Mouse (Mus musculus): ENCODE measurements at regions not wholly inside any gene's neighbourhood (a gene's known extent, or its start where the extent isn't known, plus 50 kb on each side); places are given as distances from the start of the nearest gene placed in this dataset.
A peak's percentile ranks its signal among the peaks of the same experiment; 100 is the strongest.

DNA sequence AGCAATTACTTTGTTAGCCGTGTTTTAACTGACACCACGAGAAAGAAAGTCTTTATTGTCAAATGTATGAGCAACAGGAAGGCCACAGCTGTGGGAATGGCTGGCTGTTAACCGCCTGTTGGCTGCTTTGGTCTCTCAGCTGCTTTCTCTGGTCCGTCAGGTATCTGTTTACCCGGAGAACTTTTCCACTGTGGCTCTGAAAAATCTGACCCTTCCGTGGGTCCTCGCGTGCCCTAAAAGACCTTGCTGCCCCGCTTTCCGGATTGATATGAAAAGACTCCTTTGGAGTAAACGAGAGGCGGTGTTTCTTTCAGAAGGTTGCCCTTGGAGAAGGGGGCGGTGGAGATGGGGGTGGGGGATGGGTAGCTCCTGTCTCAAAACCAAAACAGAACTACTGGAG is 75.9 kb downstream of the Sox14 start:
- DNase-seq (ENCODE audit: low spot score in 2 of 2): no peak

DNA sequence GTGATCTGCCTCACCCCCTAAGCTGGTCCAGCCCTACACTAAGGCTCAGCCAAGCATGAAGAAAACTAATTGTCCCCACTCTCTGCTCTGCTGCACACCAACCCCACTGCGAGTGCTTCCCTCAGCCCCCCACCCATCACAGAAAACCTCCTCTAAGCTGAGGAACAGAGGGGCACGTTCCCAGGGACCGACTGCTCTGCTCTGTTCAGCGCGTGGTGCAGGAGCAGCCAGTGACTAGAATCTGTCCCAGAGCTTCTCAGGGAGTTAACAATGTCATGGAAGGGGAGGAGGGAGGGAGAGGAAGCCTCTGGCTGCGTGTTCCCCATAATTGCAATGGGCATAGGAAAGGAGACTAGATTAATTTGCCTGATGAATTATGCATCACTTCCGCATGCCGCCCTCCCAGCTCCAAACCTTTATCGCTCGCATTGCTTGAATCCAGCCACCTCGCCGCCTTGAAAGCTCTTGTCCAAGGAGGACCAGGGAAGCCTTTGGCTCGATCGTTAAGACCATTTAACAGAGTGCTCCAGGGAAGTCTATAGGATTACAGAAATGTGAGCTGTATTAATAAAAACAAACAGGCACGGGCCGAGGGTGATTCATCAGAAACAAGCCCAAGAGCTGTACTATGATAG is 76.5 kb downstream of the Sox14 start:
- no peak for DNase-seq (ENCODE audit: low spot score in 2 of 2)

DNA sequence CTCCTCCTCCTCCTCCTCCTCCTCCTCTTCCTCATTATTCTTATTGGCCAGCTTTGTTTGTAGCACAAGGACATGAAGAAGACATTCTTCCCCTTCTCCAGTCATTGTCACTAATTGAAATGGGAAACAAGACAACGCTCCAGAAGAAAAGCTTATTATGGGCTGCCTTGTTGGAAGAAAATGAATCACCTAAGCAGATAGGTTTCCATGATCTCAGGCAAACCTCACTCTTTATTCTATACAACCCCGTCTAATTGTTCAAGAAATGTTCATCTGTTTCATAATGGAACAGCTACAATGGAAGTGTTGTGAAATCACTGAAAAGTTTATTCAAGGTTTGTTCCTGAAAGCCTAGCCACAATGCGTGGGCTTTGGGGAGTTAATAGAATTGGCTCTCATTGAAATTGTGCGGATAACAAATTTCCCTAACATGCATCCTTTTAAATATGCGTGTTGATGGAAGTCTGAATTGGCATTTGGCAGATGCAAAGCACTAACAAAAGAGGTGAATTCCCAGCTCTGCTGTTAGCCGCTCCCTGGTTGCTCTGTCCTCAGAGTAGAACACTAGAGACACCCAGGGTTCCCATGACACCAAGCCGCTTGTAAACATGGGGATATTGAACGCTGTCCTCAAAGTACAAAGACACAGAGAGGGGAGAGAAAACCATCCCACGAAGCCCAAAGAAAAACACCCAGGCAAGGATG is 78.8 kb downstream of the Sox14 start:
- DNase-seq (ENCODE audit: low spot score in 2 of 2): no peak

DNA sequence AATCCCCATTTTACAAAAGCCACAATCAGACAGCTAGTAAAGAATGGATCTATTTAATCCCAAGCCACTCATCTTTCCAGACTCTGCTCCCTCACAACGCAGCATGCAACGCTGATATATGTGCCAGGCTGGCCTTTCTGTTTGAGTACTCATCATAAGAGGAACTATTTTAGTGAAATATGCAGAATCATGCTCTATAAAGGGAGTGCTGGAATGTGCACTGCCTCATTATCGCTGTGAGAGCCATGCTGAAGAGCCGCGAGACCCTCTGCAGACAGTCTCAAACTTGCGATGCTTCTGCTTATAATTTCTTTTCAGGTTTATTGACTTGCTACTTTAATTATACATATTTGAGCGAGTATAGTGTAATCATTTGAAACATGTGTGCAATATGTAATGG is 75.6 kb upstream of the Cldn18 start:
- DNase-seq (ENCODE audit: low spot score in 2 of 2): no peak

DNA sequence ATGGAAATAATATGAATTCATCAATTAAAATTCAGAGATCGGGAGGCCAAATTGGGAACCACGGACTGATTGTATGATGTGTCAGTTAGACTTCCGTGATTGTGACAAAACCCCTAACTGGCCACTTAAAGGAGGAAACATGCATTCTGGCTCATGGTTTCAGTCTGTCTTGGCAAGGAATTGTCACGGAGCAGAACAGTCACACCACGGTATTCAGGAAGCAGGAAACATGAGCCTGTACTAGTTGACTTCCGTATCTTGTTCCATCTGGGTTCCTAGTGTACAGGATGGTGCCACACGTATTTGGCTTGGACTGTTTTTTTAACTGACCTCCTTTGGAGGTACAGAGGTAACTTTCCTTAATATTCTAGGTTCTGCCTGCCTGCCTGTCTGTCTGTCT is 69.8 kb upstream of the Cldn18 start:
- DNase-seq (ENCODE audit: low spot score in 2 of 2): no peak

GRCm38 (mm10) chr9:99783156-99783555 is 66.1 kb upstream of the Cldn18 start:
- no peak for DNase-seq (ENCODE audit: low spot score in 2 of 2)

DNA sequence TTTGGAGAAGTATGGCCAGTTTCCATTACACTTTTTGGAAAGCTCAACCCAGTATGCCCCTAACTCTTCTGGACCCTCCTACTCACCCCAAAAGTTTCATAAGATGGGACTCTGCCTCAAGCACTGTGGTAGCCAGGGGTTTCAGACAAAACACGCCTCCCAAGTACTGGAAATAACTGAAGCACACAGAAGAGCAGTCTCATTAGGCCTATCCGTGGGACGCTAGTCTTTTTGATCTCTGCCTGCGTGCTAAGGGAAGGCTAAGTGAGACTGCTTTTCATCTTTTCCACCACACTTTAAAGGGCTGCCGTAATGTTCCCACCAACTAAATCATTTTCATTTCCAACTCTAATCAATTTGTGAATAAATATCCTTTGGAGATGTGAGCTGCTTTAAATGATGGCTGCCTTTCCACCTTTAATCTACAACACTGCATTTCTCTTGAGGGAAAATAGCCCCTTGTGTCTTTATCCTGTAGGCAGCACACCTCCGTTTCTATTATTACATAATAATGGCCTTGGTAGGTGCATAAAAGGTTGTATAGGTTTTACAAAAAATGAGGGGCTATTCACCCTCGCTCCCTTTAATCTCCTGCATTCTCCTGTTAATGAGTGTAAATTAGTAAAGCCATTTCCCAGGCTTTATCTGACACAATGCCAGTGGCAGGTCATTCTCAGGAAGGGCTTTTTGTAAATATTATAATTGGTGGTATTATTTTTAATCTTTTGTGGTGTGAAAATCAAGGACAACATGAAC is 65.5 kb upstream of the Cldn18 start:
- DNase-seq (ENCODE audit: low spot score in 2 of 2): no peak

- peak in 1 of 2 experiments; percentile 17 for DNase-seq (ENCODE audit: low spot score in 2 of 2)
These were observed 61.8 kb upstream of the Cldn18 start for GRCm38 (mm10) chr9:99778871-99779270.

DNA sequence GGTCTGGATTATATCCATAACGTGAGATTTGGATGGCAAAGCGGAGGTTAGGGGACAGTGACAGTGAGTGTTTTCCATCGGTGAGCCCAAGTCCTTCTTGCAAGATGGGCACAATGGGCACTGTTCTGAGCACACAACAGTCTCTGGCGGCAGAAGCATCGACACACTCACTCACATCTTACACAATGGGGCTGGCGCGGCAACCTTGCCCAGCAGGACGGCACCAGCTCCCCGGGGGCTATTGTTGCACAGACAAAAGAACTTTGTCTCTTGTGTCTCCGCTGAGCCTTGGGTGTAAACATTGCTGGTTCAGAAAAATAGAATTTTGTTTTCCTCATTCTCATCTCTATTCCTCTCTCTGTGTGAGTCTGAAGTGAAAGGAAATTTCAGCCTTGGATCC is 53.6 kb upstream of the Cldn18 start:
- no peak for DNase-seq (ENCODE audit: low spot score in 2 of 2)
